Mouse (Mus musculus): ENCODE measurements around the gene Krt80. TPM values are rescaled to one million over a fixed set of nuclear protein-coding genes. Genes with fewer than 3 reads are reported as not detected.
"Not testable (repeated sequence)": the region's sequence is repeated elsewhere in the genome, so short reads cannot be mapped to it uniquely, and the experiment has no call there.

Gene Krt80
- total RNA-seq, 2 experiments from 2014 or later = 2.0 to 2.1 TPM

GRCm38 (mm10) chr15:101352706-101353465 lies 17.1 kb downstream of the Krt80 start:
- no peak for DNase-seq
- intact Hi-C loops (cut with DNase I) = no loop called here

- DNase-seq = no peak
- intact Hi-C loops (cut with DNase I) = no loop called here
These were observed 17.9 kb downstream of the Krt80 start for GRCm38 (mm10) chr15:101352047-101352446.

DNA sequence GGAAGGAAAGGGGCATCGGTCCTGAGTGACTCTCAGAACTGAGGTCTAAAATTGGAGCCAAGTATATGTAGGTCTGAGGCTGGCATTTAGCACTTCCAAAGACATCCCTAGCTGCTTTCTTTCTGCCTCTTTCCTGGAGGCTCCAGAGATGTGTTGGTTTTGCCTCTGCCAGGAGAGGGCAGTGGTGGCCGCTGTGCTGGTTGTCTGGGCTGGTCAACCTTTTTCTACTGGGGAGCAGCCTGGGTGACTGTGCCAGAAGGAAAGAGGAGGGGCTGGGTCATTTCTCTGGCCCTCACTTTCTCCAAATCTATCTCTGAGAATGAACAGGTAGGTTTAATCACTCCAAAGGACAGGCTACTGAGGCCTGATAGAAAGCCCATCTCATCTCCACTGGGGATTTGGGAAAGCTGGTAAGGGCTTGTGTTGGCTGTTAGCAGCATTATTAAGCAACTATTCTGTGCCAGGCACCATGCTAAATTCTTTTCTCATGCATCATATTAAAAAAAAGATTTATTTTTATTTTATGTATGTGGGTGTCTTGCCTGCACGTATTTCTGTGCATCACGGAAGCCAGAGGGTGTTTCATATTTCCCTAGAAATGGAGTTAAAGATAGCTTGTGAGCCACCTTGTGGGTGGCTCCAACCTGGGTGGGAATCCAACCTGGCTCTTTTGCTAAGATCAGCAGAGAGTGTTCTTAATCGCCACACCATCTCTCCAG lies 28.0 kb downstream of the Krt80 start:
- intact Hi-C loops (cut with DNase I) = loop anchor here (2.0 kb wide), 3 partner anchors 111 to 631 kb away; no protein-coding TSS in a partner anchor
- DNase-seq = peak; percentile 48 to 60

DNA sequence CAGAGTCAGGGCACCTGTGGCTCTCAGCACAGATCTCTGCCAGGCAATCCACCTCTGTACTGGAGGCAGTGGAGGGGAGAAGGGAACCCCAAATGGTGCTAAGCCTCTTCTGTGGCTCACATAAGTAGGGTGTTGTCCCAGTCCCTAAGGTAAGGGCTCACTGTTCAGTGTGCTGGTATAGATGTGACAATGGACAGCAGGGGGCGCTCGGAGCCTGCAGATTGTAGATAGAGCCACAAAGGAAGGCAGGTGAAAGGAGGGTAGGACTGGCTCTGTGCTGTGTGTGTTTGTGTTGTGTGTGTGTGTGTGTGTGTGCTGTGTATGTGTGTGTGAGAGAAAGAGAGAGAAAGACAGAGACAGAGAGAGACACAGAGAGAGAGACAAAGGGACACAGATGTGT lies 30.4 kb downstream of the Krt80 start:
- intact Hi-C loops (cut with DNase I) = loop anchor here (1.0 to 10.0 kb wide), 6 partner anchors 47 to 1375 kb away; no protein-coding TSS in a partner anchor
- DNase-seq = peak; percentile 88 to 93

DNA sequence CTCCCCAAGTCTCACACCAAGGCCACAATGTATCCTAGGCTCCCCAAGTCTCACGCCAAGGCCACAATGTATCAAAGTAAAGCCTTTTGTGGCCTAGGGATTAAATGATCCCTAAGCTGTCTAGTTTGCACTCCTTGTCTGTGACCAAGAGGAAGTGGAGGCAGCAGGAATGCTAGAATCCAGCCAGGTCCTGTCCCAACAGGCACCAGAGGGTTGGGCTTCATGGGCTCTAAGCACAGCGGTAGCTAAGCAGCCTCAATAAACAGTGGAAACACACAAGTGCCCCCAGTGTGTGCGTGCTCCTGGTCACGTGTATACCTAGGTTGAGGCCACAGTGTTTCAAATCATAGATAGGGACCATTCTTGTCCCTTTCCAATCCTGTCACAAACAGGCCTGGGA lies 31.6 kb downstream of the Krt80 start:
- intact Hi-C loops (cut with DNase I) = loop anchor here (2.0 to 10.0 kb wide), 4 partner anchors 48 to 1376 kb away; no protein-coding TSS in a partner anchor
- DNase-seq = no peak

- DNase-seq = peak in 1 of 2 experiments; percentile 32
- intact Hi-C loops (cut with DNase I) = loop anchor here (5.0 to 10.0 kb wide), 2 partner anchors 731 to 1378 kb away; no protein-coding TSS in a partner anchor
These were observed 33.3 kb downstream of the Krt80 start for GRCm38 (mm10) chr15:101336474-101337174.

DNA sequence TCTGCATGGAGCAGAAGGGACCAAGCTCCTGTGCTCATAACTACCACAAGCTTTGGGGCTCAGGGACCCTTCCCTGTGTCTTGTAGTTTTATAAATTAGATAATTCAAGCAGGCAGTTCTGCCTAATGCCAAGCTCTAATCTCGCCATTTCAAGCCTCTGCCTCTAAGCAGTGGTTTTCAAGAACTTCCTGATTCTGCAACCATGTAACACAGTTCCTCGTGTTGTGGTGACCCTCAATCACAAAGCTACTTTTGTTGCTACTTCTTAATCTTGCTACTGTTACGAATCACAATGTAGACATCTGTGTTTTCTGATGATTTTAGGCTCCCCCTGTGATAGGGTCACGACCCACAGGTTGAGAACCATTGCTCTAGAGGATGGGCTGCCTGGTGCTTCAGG lies 36.3 kb downstream of the Krt80 start:
- intact Hi-C loops (cut with DNase I) = loop anchor here (10.0 kb wide), 1 partner anchor 1381 kb away; no protein-coding TSS in a partner anchor
- no peak for DNase-seq

DNA sequence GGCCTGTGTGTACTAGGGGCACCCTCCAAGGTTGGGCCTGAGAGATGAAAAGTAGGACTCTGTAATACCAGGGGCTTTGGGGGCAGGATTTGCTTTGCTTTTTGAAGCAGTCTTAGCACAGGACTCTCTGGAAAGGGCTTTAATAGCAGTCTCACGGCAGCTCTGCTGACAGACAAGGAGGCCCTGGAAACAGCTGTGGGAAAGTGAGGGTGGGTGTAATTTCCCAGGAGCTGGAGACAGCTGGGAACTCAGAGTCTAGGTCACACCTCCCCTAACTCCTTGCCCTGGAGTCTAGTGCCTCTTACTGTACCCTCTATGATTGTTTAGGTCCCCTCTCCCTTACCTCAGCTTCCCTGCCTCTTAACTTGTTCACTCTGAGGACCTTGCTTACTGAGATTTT lies 36.8 kb downstream of the Krt80 start:
- intact Hi-C loops (cut with DNase I) = loop anchor here (10.0 kb wide), 1 partner anchor 1382 kb away; no protein-coding TSS in a partner anchor
- DNase-seq = no peak

DNA sequence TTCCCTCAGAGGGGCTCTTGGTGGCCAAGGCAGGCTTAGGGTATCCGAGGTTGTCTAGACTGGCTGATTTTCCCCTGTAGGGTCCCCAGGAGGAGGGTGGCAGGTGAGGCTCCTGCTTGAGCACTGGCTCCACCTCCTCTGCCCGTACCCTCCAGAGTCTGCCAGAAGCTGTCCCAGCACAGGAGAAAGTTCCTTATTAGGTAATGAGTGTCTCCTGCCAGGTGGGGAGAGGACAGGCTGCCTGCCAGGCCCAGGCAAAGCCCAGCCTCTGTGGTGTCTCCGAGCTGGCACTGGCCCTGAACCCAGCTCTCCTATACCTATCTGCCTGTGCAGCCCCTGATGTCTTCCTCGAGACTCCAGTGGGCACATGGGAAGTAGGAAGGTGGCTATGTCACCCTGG lies 37.6 kb downstream of the Krt80 start:
- DNase-seq = no peak
- intact Hi-C loops (cut with DNase I) = loop anchor here (10.0 kb wide), 1 partner anchor 1382 kb away; no protein-coding TSS in a partner anchor

DNA sequence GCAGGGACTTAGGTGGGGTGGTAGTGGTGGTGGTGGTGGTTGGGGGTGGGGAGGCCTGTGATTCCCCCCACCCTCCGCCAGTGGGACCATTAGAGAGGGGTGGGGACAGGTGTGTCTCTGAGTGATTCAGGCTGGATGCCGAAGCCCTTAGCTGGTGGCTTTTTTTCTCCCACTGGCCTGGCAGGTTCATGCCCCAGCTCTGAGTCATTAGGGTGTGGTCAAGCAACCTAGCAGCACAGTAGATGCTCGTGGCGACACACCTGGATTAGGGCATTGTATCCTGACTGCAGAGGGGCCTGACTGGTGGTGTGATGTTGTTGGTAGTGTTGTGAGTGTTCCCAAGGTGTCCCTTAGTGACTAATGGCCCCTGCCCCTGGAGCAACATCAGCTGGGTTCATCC lies 38.9 kb downstream of the Krt80 start:
- no peak for DNase-seq
- intact Hi-C loops (cut with DNase I) = loop anchor here (10.0 kb wide), 1 partner anchor 1384 kb away; no protein-coding TSS in a partner anchor

GRCm38 (mm10) chr15:101329564-101329892 lies 40.4 kb downstream of the Krt80 start:
- DNase-seq = no peak
- intact Hi-C loops (cut with DNase I) = loop anchor here (2.0 kb wide), 1 partner anchor 645 kb away; no protein-coding TSS in a partner anchor

- DNase-seq = no peak
- intact Hi-C loops (cut with DNase I) = loop anchor here (2.0 kb wide), 1 partner anchor 646 kb away; no protein-coding TSS in a partner anchor
These were observed 40.9 kb downstream of the Krt80 start for GRCm38 (mm10) chr15:101328876-101329563.

DNA sequence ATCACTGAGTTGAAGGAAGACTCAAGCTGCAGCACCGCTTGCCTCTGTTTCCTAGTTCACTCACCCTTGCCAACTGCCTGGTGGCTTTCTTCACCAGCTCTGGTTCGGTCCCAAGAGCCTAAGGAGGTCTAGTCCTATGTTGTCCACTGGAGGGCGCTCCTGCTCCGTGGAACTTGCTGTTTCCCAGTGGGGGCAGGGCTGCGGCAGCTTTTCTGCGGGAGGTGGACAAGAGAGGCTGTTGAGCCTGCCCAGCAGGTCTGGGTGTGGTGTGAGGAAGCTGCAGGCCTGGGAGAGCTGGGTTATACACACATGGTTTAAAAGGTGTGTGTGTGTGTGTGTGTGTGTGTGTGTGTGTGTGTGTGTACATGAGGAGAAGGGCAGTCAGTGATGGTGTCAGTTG lies 42.7 kb downstream of the Krt80 start:
- intact Hi-C loops (cut with DNase I) = loop anchor here (2.0 kb wide), 1 partner anchor 658 kb away; no protein-coding TSS in a partner anchor
- DNase-seq = peak; percentile 86 to 91

DNA sequence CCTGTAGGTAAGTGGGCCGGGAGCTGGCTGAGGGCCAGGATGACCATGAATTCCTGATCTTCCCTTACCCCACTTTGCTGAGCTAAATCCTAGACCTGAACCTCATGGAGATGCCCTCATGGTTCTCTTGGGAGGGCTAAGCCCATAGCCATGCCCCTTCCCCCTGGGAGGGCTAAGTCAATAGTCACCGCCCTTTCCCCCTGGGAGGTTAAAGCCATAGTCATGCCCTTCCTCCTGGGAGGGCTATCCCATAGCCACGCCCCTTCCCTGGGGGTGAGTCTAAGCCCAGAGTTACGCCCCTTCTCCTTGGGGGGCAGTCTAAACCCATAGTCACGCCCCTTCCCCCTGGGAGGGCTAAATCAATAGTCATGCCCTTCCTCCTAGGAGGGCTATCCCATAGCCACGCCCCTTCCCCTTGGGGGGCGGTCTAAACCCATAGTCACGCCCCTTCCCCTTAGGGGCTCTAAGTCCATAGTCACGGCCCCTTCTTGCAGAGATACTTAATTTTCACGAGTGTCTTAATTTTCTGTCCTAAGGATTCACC lies 43.9 kb downstream of the Krt80 start:
- intact Hi-C loops (cut with DNase I) = loop anchor here (2.0 kb wide), 1 partner anchor 659 kb away; no protein-coding TSS in a partner anchor
- no peak for DNase-seq

DNA sequence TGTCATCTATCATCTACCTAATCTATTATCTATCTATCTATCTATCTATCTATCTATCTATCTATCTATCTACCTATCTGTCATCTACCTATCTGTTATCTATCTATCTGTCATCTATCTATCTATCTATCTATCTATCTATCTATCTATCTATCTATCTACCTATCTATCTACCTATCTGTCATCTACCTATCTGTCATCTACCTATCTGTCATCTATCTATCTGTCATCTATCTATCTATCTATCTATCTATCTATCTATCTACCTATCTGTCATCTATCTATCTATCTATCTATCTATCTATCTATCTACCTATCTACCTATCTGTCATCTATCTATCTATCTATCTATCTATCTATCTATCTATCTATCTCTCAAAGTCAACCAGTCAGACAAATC lies 45.6 kb downstream of the Krt80 start:
- DNase-seq; intact Hi-C loops (cut with DNase I): not testable (repeated sequence)

GRCm38 (mm10) chr15:101323511-101323910 lies 46.5 kb downstream of the Krt80 start:
- no peak for DNase-seq
- intact Hi-C loops (cut with DNase I) = no loop called here

- no peak for DNase-seq
- intact Hi-C loops (cut with DNase I) = no loop called here
These were observed 47.3 kb downstream of the Krt80 start for GRCm38 (mm10) chr15:101322640-101323039.

DNA sequence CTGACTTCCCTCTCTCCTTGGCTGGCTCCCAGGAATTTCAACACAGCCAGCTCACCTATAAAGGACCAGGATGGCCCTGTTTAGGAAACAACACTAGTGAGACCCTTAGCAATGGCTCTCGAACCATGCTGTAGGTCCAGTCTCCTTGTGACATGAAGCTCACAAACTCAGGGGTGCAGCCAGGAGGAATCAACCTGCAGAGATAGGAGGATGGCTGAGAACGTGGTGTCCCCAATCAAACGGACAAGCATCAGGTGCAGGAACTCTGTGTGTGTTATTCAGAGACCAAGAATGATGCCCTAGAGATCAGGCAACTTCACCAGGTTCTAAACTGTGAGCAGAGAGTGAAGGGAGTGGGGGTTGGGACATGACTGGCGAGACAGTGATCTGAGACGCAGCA lies 47.9 kb downstream of the Krt80 start:
- intact Hi-C loops (cut with DNase I) = no loop called here
- no peak for DNase-seq

GRCm38 (mm10) chr15:101321126-101321525 lies 48.8 kb downstream of the Krt80 start:
- no peak for DNase-seq
- intact Hi-C loops (cut with DNase I) = no loop called here

DNA sequence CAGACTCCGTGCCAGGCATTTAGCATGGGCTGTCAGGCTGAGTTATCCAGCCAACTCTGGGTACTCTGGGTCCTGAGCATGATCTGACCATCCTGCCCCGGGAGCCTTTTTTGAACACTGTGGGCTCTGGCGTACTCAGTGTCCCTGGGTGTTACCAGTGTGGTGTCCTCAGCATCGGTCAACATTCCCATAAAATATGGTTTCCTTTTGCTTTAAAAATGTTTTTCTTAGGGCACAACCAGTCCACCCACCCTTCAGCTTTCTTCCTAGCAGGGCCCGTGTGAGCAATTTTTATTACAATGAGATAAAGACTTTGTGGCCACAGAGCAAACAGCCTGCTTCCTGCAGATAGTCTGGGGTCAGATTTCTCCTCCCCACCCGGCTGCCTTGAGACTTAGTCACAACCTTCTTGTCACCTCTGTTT lies 49.3 kb downstream of the Krt80 start:
- intact Hi-C loops (cut with DNase I) = no loop called here
- no peak for DNase-seq

All from heart, postnatal 36 days (tissue).